Mouse (Mus musculus): ENCODE data around the gene Rpl4.
"Not testable (repeated sequence)": the region's sequence is repeated elsewhere in the genome, so short reads cannot be mapped to it uniquely, and the experiment has no call there.

Gene Rpl4

DNA sequence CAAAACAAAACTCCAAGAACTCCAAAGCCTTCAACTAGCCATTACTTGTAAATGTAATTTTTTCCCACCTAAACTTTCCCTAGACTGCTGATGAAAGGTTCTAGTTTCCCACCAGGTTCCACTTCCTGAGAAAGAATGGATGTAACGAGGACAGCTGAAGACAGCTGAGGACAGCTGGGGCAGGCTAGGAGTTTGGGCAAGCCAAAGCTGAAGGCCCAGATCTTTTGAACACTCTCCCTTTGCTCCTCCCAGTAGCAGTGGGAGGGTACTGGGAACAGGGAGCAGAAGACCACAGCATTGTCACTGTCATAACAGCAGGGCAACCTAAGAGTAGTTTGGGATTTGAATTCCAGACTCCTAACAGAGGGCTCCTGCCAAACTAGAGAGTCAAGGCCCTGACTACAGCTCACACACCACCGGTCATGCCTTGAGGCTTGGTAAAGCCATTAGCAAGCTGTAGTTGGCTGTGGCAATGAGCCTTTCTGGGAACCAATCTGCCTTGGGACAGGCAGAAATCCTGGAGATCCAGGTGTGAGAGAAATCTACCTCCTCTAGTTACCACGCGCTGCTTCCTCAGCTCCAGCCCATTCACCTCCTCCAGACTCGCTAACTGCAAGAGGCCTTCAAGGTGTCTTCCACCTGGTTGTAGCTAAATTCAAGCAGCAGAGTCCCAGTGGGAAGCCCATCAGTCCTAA is 25.0 kb downstream of the Rpl4 start:
- no peak for DNase-seq (ENCODE audit: low spot score in 2 of 2)

DNA sequence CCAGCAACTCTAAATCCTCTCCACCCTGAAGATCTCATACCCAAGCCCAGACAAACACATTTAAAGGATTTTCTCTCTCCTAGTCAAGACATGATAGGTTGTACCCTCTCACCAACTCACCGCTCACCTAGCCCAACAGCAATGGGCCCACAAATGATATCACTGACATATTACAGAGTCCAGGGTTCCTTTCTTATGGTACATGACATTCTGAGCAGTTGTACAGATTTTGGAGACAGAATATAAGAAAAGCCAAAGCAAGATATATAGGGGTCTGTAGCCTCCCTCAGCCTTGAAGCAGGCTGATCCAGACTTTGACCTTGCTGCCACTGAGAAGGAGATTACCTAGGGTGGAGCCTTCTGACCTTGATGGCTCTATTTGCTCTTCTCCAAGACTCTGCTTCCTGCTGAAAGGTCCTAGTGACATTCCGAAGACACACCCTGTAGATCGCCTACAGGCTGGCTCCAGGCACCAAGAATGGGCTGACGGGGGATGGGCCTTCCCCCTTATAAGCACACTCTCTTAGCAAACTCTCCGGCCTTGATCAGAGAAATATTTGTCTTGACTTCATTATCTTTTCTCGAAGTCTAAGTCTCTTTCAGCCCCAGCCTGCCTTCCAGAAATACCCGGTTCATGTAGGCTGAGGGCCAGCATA is 25.7 kb downstream of the Rpl4 start:
- not testable (repeated sequence) for DNase-seq (ENCODE audit: low spot score in 2 of 2)

DNA sequence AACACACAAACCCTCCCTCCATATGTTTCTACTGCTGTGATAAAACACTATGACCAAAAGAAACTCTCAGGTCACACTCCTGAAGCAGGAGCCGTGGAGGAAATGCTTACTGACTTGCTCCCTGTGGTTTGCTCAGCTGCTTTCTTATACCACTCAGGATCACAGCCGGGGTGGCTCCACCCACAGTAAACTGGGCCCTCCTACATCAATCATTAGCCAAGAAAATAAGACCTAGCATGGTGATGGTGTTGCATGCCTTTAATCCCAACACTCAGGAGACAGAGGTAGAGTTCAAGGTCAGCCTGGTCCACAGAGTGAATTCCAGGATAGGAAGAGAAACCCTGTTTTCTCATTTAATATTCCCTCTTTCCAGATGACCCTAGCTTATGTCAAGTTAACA is 26.7 kb downstream of the Rpl4 start:
- no peak for DNase-seq (ENCODE audit: low spot score in 2 of 2)

- no peak for DNase-seq (ENCODE audit: low spot score in 2 of 2)
These were observed 29.2 kb downstream of the Rpl4 start for GRCm38 (mm10) chr9:64202331-64202730.

GRCm38 (mm10) chr9:64202866-64203265 is 29.7 kb downstream of the Rpl4 start:
- DNase-seq (ENCODE audit: low spot score in 2 of 2): no peak

GRCm38 (mm10) chr9:64207509-64208084 is 34.4 kb downstream of the Rpl4 start:
- no peak for DNase-seq (ENCODE audit: low spot score in 2 of 2)

- DNase-seq (ENCODE audit: low spot score in 2 of 2): no peak
These were observed 41.3 kb downstream of the Rpl4 start for GRCm38 (mm10) chr9:64214452-64214851.

- no peak for DNase-seq (ENCODE audit: low spot score in 2 of 2)
These were observed 42.9 kb downstream of the Rpl4 start for GRCm38 (mm10) chr9:64216090-64216489.

DNA sequence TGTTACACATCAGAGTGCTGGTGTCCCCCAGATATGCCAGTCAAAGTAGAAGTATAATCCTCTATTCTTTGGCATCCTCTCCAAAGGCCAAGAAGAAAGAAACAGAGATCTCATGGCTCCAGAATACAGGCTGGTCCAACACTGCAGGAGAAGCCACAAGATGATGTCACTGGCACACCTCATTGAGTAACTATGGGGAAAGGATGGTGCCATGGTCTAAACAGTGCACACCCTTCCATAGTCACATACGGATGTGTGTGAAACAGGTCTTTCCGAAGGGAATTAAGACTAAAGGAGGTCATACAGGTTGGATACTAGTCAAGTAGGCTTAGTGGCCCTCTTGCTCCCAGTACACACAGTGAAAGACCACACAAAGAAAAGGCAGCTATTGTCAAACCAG is 43.5 kb downstream of the Rpl4 start:
- DNase-seq (ENCODE audit: low spot score in 2 of 2): no peak

GRCm38 (mm10) chr9:64217887-64218286 is 44.7 kb downstream of the Rpl4 start:
- DNase-seq (ENCODE audit: low spot score in 2 of 2): no peak

DNA sequence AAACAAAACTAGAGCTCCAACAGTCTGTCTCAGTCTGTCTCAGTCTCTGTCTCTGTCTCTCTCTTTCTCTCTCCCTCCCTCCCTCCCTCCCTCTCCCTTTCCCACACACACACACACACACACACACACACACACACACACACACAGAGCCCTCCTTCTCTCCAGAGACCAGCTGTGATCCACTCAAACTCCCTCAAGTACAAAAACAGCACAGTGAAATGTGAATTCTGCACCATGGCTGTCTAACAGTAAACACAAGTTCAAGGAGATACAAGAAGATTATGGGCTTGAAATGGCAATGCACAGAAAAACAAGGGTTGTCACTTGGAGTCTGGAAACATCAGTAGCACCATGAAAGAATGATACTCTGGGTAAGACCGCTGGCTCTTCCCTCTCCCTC is 46.1 kb downstream of the Rpl4 start:
- no peak for DNase-seq (ENCODE audit: low spot score in 2 of 2)

- DNase-seq (ENCODE audit: low spot score in 2 of 2): no peak
These were observed 46.7 kb downstream of the Rpl4 start for GRCm38 (mm10) chr9:64219772-64220420.

DNA sequence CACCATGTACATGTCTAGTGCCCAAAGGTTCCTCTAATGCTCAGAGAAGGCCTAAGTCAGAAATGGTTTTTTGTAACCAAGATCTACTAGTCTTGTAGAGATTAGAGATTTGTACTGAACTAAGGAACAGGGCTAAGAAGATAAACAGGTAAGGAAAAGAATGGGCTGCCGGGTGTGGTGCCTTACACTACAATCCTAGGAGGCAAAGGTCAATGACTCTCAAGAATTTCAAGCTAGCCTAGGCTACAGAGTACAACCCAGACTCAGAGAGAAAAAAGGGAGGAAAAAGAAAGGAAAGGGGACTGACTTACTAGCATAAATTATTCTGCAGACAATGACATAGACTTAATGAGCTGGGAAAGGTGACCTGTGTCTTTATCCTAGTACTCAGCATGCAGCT is 47.4 kb downstream of the Rpl4 start:
- DNase-seq (ENCODE audit: low spot score in 2 of 2): no peak

DNA sequence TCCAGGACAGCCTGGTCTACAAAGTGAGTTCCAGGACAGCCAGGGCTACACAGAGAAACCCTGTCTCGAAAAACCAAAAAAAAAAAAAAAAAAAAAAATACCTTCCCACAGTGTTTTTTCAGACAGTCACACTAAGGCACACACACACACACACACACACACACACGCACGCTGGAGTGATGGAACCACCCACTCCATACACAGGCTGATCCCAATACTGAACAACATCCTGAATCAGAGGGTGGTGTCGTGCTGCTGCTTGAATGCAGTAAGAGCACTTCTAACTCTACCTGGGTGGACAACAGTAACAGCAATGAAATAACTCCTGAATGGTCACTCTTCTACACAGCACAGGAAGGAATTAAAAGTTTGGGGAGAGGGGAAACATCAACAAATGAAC is 48.3 kb downstream of the Rpl4 start:
- DNase-seq (ENCODE audit: low spot score in 2 of 2): no peak

DNA sequence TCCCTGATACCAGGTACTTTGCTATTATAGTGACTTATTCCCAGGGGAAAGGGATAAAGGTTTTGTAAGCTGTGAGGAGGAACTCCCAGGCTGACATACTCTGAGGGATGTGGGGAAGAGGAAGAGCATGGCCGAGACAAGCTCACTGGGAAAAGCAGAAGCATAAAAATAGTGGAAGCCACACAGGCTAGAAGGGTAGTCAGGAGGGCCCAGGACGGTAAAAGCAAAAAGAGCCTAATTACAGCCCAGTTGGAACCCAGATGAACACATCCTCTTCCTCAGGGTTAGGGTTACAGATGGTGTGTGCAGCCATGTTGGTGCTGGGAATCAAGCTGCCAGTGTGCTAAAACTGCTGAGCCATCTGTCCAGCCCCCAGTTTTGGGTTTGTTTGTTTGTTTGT is 48.9 kb downstream of the Rpl4 start:
- DNase-seq (ENCODE audit: low spot score in 2 of 2): no peak

GRCm38 (mm10) chr9:64225805-64226204 is 52.6 kb downstream of the Rpl4 start:
- DNase-seq (ENCODE audit: low spot score in 2 of 2): no peak

- DNase-seq (ENCODE audit: low spot score in 2 of 2): no peak
These were observed 54.6 kb downstream of the Rpl4 start for GRCm38 (mm10) chr9:64227736-64228135.

All from frontal cortex, postnatal 25 days (tissue).